Mouse (Mus musculus) liver, embryonic 13.5 days (tissue): ENCODE data around the gene Lzic. TPM values are rescaled to one million over a fixed set of nuclear protein-coding genes. Genes with fewer than 3 reads are reported as not detected.

Source experiments
- ATAC-seq: fragments of 200-750 bp; cut with Nextera tagmentation; 2 replicates; pipeline ENCODE4 v1.8.0; 2017; ENCODE audit warnings: low read depth, mild to moderate bottlenecking, moderate number of reproducible peaks, moderate library complexity
- DNase-seq: peaks from one replicate; pipeline ENCODE4 v3.0.0; 2022
- H3K27ac ChIP-seq: fragments of 300-500 bp; sonication (generic); 2 replicates; pipeline ENCODE4 v1.5.1; 2015; ENCODE audit warnings: moderate library complexity, mild to moderate bottlenecking, inconsistent platforms
- H3K27me3 ChIP-seq: fragments of 300-500 bp; sonication (generic); 2 replicates; pipeline ENCODE4 v1.6.1; 2015; ENCODE audit warnings: mild to moderate bottlenecking, inconsistent platforms
- H3K36me3 ChIP-seq: fragments of 300-500 bp; sonication (generic); 2 replicates; pipeline ENCODE4 v1.6.1; 2015; ENCODE audit warnings: mild to moderate bottlenecking, inconsistent platforms
- H3K4me1 ChIP-seq: fragments of 300-500 bp; sonication (generic); replicated peaks from 2 replicates; pipeline ENCODE4 v1.6.1; 2015; ENCODE audit warnings: inconsistent platforms
- H3K4me2 ChIP-seq: fragments of 300-500 bp; sonication (generic); 2 replicates; pipeline ENCODE4 v1.6.1; 2015; ENCODE audit warnings: inconsistent platforms, mild to moderate bottlenecking, moderate library complexity
- H3K4me3 ChIP-seq: fragments of 300-500 bp; sonication (generic); replicated peaks from 2 replicates; pipeline ENCODE4 v1.5.1; 2015; ENCODE audit warnings: mild to moderate bottlenecking, inconsistent platforms
- H3K9ac ChIP-seq: fragments of 300-500 bp; sonication (generic); 2 replicates; pipeline ENCODE4 v1.6.1; 2015; ENCODE audit warnings: mild to moderate bottlenecking, inconsistent platforms
- H3K9me3 ChIP-seq: fragments of 300-500 bp; sonication (generic); replicated peaks from 2 replicates; pipeline ENCODE4 v1.6.1; 2016; ENCODE audit warnings: inconsistent platforms
- WGBS: fragments of 180-500 bp; shearing (Covaris S2); methylation state at CpG from one replicate; pipeline ENCODE4 v1.1.7; 2015; ENCODE audit not compliant: insufficient replicate concordance; 5-methylcytosine and 5-hydroxymethylcytosine counted together
- polyA plus RNA-seq: library from polyadenylated mRNA; unstranded; fragments of >200 nt; fragmentation: Nextera tagmentation; extraction: Ambion mirVana; gene quantifications from 2 replicates; pipeline ENCODE4 v1.2.1, GENCODE M21; 2015

The Lzic gene
- polyA plus RNA-seq, 1 experiment from 2014 or later = 20.5 TPM

- DNase-seq (peak; percentile 2), ATAC-seq (peak; percentile 0; the same call in 1 of the 2 replicates)
- Histone ChIP-seq H3K36me3 (peaks cover 30% of the 10 kb centered on the region), H3K9me3 (no peaks in the 10 kb centered on the region), H3K4me3 (peak overlapping the region; percentile 80), H3K9ac (peak overlapping the region; percentile 85), H3K4me2 (peak overlapping the region; percentile 84), H3K4me1 (peaks cover 17% of the 10 kb centered on the region), H3K27ac (peak overlapping the region; percentile 49), H3K27me3 (no peaks in the 10 kb centered on the region)
- WGBS = 37% methylated on average over 3 of the region's 3 CpGs
These were observed 463 bp upstream of the Lzic start for GRCm38 (mm10) chr4:149484566-149484965.

GRCm38 (mm10) chr4:149485825-149486206, 787 bp downstream of the Lzic start:
- peak overlapping the region; percentile 80 for H3K4me3 ChIP-seq
- H3K9me3 ChIP-seq = no peaks in the 10 kb centered on the region
- no peaks in the 10 kb centered on the region for H3K27me3 ChIP-seq
- H3K4me2 ChIP-seq = peak overlapping the region; percentile 84
- H3K36me3 ChIP-seq = peaks cover 41% of the 10 kb centered on the region
- H3K27ac ChIP-seq = peak overlapping the region; percentile 49
- peak overlapping the region; percentile 85 for H3K9ac ChIP-seq
- under 1% methylated on average over 10 of the region's 10 CpGs for WGBS
- ATAC-seq = peak; percentile 4; the same call in 1 of the 2 replicates
- DNase-seq = no peak
- H3K4me1 ChIP-seq = peaks cover 17% of the 10 kb centered on the region

- Histone ChIP-seq H3K36me3 (peaks cover 55% of the 10 kb centered on the region), H3K9me3 (no peaks in the 10 kb centered on the region), H3K27me3 (no peaks in the 10 kb centered on the region), H3K4me2 (no peak overlapping the region), H3K9ac (no peak overlapping the region), H3K4me3 (no peak overlapping the region), H3K4me1 (peaks cover 17% of the 10 kb centered on the region), H3K27ac (no peak overlapping the region)
- DNase-seq (no peak), ATAC-seq (no peak)
- 87% methylated on average over 12 of the region's 12 CpGs for WGBS
These were observed 2.7 kb downstream of the Lzic start for GRCm38 (mm10) chr4:149487729-149488128.

- Histone ChIP-seq H3K4me1 (peaks cover 13% of the 10 kb centered on the region), H3K36me3 (peaks cover 73% of the 10 kb centered on the region), H3K9ac (no peak overlapping the region), H3K27ac (no peak overlapping the region), H3K27me3 (no peaks in the 10 kb centered on the region), H3K4me2 (no peak overlapping the region), H3K4me3 (no peak overlapping the region), H3K9me3 (no peaks in the 10 kb centered on the region)
- ATAC-seq = no peak
- DNase-seq = no peak
- 88% methylated on average over 14 of the region's 14 CpGs for WGBS
These were observed 4.6 kb downstream of the Lzic start for GRCm38 (mm10) chr4:149489415-149490240.

GRCm38 (mm10) chr4:149491151-149491550, 6.1 kb downstream of the Lzic start:
- Histone ChIP-seq H3K4me1 (peaks cover 9% of the 10 kb centered on the region), H3K27me3 (no peaks in the 10 kb centered on the region), H3K9ac (no peak overlapping the region), H3K9me3 (no peaks in the 10 kb centered on the region), H3K4me3 (no peak overlapping the region), H3K36me3 (peaks cover 86% of the 10 kb centered on the region), H3K4me2 (no peak overlapping the region), H3K27ac (no peak overlapping the region)
- WGBS = 85% methylated on average over 3 of the region's 3 CpGs
- DNase-seq (no peak), ATAC-seq (no peak)

- no peak for ATAC-seq
- DNase-seq = no peak
- peaks cover 77% of the 10 kb centered on the region for H3K36me3 ChIP-seq
- H3K27me3 ChIP-seq = no peaks in the 10 kb centered on the region
- WGBS = 85% methylated on average over 2 of the region's 2 CpGs
- H3K9ac ChIP-seq = no peak overlapping the region
- H3K4me2 ChIP-seq = no peak overlapping the region
- no peaks in the 10 kb centered on the region for H3K9me3 ChIP-seq
- no peak overlapping the region for H3K4me3 ChIP-seq
- no peaks in the 10 kb centered on the region for H3K4me1 ChIP-seq
- no peak overlapping the region for H3K27ac ChIP-seq
These were observed 11.6 kb downstream of the Lzic start for GRCm38 (mm10) chr4:149496612-149497011.

GRCm38 (mm10) chr4:149498901-149499300, 13.9 kb downstream of the Lzic start:
- ATAC-seq (no peak), DNase-seq (no peak)
- Histone ChIP-seq H3K27me3 (no peaks in the 10 kb centered on the region), H3K4me1 (no peaks in the 10 kb centered on the region), H3K9ac (no peak overlapping the region), H3K36me3 (peaks cover 60% of the 10 kb centered on the region), H3K9me3 (no peaks in the 10 kb centered on the region), H3K4me3 (no peak overlapping the region), H3K27ac (no peak overlapping the region), H3K4me2 (no peak overlapping the region)
- 70% methylated on average over 8 of the region's 8 CpGs for WGBS

GRCm38 (mm10) chr4:149499790-149500189, 14.8 kb downstream of the Lzic start:
- H3K36me3 ChIP-seq = peaks cover 51% of the 10 kb centered on the region
- H3K9me3 ChIP-seq = no peaks in the 10 kb centered on the region
- ATAC-seq (no peak), DNase-seq (no peak)
- WGBS = 47% methylated on average over 5 of the region's 5 CpGs
- no peak overlapping the region for H3K27ac ChIP-seq
- H3K4me3 ChIP-seq = no peak overlapping the region
- no peaks in the 10 kb centered on the region for H3K27me3 ChIP-seq
- no peak overlapping the region for H3K4me2 ChIP-seq
- no peak overlapping the region for H3K9ac ChIP-seq
- H3K4me1 ChIP-seq = no peaks in the 10 kb centered on the region

- H3K4me1 ChIP-seq = no peaks in the 10 kb centered on the region
- no peak overlapping the region for H3K4me3 ChIP-seq
- H3K9ac ChIP-seq = no peak overlapping the region
- DNase-seq = no peak
- H3K9me3 ChIP-seq = no peaks in the 10 kb centered on the region
- 0 out of 2 replicates have a peak overlapping the region, but pooled peaks have one; percentile 25 for H3K27ac ChIP-seq
- WGBS = 64% methylated on average over 5 of the region's 5 CpGs
- peaks cover 14% of the 10 kb centered on the region for H3K36me3 ChIP-seq
- H3K4me2 ChIP-seq = no peak overlapping the region
- ATAC-seq = no peak
- no peaks in the 10 kb centered on the region for H3K27me3 ChIP-seq
These were observed 19.3 kb downstream of the Lzic start for GRCm38 (mm10) chr4:149504363-149504762.

GRCm38 (mm10) chr4:149504858-149505257, 19.8 kb downstream of the Lzic start:
- 22% methylated on average over 3 of the region's 3 CpGs for WGBS
- DNase-seq = no peak
- no peaks in the 10 kb centered on the region for H3K9me3 ChIP-seq
- no peak overlapping the region for H3K4me2 ChIP-seq
- H3K36me3 ChIP-seq = peaks cover 10% of the 10 kb centered on the region
- no peak overlapping the region for H3K27ac ChIP-seq
- H3K4me3 ChIP-seq = no peak overlapping the region
- ATAC-seq = no peak
- H3K4me1 ChIP-seq = no peaks in the 10 kb centered on the region
- no peak overlapping the region for H3K9ac ChIP-seq
- H3K27me3 ChIP-seq = no peaks in the 10 kb centered on the region

- H3K27ac ChIP-seq = no peak overlapping the region
- H3K4me2 ChIP-seq = no peak overlapping the region
- no peak overlapping the region for H3K4me3 ChIP-seq
- H3K4me1 ChIP-seq = no peaks in the 10 kb centered on the region
- H3K9ac ChIP-seq = no peak overlapping the region
- H3K36me3 ChIP-seq = peaks cover 5% of the 10 kb centered on the region
- ATAC-seq (no peak), DNase-seq (no peak)
- WGBS = 65% methylated on average over 14 of the region's 15 CpGs
- no peaks in the 10 kb centered on the region for H3K9me3 ChIP-seq
- no peaks in the 10 kb centered on the region for H3K27me3 ChIP-seq
These were observed 20.4 kb downstream of the Lzic start for GRCm38 (mm10) chr4:149505261-149505967.
